Mouse (Mus musculus): ENCODE measurements around the gene Lin52.

The Lin52 gene

DNA sequence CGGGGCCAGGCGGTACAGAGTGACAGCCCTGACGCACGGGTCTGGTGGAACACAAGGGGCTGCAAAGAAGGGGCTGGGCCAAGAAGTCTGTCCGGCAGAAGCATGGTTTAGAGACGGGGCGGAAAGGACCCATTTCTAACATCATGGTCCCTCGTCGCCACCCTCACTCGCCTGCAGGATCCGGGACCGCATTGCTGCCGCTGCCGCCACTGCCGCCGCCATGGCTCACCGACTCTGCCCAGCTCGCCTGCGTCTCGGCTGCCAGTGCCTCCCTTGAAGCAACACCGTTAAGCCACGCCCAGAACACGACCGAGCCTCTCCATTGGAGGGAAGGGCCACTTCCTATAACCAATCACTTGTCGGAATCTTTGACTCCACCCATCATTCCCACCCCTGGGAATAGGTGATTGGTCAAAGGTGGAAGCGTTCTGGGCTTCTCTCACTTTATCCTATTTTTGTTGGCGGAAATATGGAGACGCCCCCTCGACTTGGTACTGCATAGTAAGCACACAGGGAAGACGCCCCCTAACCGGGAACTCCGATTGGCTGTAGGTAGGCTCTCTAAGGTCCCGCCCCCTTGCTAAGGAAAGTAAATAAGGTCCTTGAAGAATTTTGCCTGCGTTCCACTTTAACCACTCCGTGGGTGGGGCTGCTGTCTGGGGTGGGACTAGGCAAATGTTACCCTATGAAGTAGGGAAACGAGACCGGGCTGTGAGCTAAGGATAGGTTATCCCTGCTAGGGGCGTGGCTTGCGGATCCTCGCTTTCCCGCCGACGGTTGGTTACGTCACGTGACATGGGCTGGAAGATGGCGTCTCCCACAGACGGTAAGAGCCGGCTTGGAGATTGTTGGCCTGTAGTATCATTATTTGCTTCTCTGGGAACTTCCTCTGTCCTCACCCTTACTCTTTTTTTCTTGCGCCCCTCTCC, at the start of gene Lin52, which contains the start of gene Aldh6a1:
Lin52 (plus strand) TSS at position 705 of the 929 bp plus-strand sequence.
Aldh6a1 (minus strand) TSS at position 287 of the 929 bp plus-strand sequence.
- peak; percentile 100 for DNase-seq (ENCODE audit: low spot score)

DNA sequence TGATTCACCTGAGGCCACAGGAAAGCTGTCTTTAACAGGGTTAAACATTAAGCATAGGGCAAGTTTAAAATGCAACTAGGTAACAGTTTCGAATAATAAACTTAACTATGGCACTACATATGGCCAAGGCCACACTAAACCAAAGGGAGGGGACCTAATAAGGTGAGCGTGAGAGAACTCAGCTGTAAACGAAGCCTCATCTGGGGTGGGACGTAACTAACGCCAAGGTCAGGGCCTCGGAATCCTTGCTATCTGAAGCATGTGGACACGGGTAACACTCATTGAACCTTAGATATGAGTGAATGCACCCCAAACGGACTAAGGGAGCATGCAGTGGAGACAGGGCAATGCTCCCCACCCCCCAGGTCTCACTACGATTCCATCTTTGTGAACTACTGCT, 48.3 kb upstream of the Lin52 start:
- no peak for DNase-seq (ENCODE audit: low spot score)

DNA sequence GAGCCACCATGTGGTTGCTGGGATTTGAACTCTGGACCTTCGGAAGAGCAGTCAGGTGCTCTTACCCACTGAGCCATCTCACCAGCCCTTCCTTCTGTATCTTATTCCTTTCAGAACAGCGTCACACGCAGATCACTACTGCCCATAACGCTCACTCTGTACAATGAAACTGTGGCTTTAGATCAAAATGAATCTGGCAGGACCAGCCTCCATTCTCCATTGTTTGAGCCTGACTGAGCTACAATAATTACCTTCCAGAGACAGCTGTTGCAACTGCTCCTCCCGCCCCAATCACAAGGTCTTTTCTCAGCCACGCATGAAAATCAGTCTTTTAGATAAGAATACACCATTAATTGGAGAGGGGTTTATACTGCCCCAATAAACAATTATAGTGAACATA, 46.7 kb upstream of the Lin52 start:
- DNase-seq (ENCODE audit: low spot score), result peak; percentile 9

DNA sequence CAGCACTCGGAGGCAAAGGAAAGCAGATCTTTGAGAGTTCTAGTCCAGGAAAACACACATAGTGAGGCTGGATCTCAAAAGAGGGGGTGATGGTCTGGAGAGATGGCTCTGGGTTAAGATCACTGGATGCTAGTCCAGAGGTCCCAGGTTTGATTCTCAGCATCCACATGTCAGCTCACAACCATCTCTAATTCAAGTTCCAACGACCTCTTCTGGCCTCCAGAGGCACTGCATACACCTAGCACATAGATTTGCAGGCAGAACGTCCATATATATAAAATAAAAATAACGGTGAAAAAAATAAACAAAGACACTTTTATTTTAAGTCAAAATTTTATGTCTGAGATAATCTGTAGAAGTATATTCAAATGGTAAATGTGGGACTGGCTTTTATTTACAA, 44.0 kb upstream of the Lin52 start:
- DNase-seq (ENCODE audit: low spot score), result no peak

DNA sequence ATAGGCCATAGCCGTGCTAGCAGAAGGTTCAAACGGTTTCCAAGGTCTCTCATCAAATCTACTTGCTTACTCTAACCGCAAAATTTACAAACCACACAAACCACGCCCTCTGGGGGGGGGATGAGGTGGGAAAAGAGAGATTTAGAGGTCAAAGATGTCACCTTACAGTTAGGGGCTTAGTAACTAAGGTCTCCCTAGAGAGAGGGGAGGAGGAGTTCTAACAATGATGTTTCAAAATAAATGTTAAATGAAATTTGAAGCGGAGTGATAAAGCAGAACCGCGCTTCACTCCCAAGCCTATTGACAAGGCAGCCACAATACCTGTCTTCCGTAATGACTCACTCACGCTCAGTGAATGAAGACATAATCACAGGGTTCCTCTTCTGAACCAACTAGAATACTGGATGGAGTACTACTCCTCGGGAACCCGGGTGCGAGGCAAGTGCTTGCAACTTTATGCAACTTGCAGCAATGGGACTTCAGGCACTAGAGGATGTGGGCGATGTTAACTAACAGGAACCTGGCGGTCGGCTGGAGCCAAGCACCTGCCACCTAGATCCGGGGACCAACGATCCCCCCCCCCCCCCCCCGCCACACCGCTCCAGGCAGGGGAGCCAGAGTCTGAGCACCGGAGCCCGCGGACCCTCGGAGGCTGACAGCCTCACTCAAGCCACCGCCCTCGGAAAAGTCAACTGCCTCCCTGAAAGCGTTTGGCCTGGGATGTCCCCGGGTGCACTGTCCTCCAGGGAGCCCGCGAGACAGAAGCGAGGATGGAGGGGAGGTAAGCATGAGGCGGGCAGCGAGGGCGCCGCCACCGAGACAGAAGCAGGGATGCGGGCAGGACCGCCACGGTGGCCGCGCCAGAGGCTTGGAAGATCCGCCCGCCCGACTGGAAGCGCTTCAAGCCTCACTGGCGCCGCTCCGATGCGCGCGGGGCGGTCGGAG, 43.1 kb upstream of the Lin52 start:
- DNase-seq (ENCODE audit: low spot score), result peak; percentile 17

DNA sequence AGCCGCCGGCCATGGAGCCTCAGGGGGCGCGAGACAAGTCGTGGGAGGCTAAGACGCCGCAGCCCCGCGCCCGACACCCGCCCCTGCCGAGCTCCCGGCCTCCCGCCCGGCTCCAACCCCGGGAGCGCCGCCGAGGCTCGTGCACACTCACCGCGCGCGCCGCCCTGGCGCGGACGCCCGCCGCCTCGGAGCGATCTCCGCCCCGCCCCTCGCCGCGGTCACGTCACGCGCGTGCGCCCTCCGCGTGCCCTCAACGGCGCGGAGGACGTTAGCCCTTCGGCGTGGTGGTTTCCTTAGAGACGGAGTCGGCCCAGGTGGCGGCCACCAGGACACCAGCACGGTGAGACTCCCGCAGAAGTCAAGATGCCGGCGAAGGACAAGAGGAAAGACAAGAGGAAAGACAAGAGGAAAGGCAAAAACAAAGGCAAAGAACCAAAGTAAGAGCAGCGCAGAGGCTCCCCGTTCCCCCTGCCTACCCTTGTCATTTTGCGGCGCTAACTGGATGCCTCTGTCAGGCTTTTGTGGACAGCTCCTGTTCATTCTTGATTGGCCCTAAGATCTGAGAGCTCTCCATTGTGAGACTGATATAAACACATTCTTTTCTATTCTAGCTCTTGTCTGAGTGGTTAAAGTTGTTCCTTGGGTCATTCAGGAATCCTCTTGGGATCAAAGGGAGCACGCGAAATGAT, 42.3 kb upstream of the Lin52 start, which contains the start of the genes Entpd5 and Bbof1:
Entpd5 (minus strand) TSS at position 211 of the 689 bp plus-strand sequence.
Bbof1 (plus strand) TSS at position 253 of the 689 bp plus-strand sequence.
- DNase-seq (ENCODE audit: low spot score), result peak; percentile 90

DNA sequence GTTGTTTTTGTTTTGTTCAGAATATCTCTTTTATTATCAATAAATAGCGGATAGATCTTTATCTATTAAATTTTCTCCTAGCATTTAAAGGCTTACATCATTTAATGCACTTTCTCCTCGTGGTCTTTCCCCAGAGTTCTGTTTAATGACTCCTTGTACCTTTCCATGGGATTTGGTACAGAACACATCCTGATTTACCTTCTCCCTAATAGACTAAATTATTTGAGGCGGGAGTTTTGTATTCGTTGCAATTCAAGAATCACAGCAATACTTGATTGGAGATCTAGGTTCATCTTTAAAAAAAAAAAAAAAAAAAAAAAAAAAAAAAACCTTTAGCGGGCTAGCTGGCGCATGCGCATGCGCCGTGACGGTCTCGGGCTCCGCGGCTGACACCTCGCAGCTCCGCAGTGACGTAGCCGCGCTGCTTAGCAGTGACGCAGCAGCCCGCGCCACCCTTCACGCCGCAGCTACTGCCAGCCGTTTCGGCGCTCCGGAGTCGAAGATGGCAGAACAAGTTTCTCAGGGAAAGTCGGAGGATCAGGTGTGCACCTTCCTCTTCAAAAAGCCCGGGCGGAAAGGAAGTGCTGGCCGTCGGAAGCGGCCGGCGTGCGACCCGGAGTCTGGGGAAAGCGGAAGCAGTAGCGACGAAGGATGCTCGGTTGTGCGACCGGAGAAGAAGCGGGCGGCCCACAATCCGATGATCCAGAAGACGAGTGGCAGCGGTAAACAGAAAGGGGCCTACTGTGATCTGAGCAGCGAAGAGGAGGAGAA, 34.2 kb upstream of the Lin52 start, which contains the start of gene Rnf113a2:
Rnf113a2 (plus strand) TSS at position 363 of the 771 bp plus-strand sequence.
- DNase-seq (ENCODE audit: low spot score), result peak; percentile 89

DNA sequence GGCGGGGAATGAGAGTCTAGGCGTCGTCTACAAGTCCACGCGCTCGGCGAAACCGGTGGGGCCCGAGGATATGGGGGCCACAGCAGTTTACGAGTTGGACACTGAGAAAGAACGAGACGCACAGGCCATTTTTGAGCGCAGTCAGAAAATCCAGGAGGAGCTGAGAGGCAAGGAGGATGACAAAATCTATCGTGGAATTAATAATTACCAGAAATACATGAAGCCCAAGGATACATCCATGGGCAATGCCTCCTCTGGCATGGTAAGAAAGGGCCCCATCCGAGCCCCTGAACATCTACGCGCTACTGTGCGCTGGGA, 33.7 kb upstream of the Lin52 start:
- DNase-seq (ENCODE audit: low spot score), result no peak

DNA sequence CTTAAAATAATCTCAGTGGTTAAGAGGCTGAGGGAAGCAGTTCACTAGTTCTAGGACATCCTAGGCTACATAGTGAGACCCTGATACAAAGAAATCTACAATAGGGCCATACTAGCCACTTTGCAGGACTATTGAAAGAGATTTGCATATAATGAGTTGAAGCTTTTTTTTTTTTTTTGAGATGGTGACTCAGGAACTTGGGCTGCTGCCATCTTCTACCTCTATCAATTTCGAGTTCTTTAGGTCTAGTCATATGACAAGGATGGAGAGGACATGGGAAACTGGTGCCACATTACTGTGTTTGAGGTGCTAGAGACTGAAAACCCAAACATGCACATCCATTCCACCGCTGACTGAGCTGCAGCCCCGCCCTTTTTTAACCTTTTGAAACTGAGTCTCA, 27.2 kb upstream of the Lin52 start:
- DNase-seq (ENCODE audit: low spot score), result no peak

DNA sequence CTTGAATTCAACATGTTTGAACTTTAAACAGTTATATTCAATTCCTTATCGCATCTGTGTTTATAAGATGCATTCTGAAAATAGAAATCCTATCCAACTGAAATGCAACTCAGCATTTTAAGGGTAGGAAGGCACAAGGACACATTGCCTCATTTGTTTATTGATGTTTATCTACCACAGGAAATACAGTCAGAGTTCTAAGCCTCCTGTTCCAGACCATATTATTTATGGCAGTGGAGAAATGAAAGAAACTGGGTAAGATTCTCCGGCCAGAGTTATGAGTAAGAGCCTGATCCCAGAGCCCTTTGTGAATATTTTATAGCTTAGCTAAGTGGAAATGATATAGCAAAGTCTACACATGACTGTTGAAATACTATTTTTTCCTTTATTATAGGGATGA, 21.4 kb upstream of the Lin52 start:
- no peak for DNase-seq (ENCODE audit: low spot score)

DNA sequence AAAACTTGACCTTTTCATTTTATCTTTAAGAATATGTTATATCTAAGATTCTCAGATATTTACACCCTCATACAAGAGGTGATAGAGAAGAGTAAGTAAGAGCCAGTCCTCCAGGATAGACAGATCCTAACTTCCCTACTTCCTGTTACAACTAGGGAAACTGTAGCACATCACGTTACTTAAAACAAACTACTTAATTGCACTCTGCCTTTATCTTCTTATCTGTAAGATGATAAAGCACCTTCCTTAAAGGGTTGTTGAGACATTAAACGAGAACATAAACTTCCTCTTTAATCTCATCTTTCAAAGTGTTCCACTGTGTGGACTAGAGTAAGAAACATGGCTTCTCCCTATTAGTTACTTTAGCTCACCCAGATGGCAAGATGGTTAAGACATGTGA, 12.5 kb upstream of the Lin52 start:
- no peak for DNase-seq (ENCODE audit: low spot score)

DNA sequence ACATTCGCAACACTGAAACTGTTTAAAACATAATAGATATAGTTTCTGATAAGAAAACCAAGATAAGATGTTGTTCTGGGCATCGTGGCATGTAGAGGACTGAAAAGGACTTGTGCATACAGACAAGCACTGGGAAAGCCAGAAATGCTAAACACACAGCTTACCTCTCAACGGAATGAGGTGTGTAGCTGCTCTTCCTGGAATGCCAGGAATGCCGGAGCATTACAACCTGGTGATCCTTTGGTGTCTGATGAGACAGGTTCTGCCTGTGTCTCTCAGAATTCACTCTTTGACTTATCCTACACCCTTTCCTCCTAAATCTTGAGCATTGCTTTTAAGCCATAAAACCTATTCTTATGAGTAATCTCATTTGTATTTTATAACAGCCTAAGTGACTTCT, 8.7 kb upstream of the Lin52 start:
- no peak for DNase-seq (ENCODE audit: low spot score)

DNA sequence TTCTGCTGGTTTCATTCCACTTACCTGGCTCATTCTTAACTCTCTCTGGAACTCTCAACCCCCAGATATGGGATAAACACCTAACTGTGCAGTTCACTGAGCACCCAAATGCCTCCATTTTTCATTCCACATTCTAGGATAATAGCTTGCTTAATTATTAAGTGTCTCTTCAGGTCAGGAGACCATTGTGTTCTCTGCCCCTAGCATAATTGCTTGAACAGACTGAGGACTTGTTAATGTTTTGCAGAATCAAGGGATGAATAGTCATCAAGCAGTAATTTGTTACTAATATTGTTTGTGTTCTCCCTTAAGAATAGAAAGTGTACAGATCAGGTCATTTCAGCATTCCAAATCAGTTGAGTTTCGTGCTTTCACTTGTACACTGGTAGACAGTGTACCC, 3.8 kb upstream of the Lin52 start:
- no peak for DNase-seq (ENCODE audit: low spot score)

DNA sequence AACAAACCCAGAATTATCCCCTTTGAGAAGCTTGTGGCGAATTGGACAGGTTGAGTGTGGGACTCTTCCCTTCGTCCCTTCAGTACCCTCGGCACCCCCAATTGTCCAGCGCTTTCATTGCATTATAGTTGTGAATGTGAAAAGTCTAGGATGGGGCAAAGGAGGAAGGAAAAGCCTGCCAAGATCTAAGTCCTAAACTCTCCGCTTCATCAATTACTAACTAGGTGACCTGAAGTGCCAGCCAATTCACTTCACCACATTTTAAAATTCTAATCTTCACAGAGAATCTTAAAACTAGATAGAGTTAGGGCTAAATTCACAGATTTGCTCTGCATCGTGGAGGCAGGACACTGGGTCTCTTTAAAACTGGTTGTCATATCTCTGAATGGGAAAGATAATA, 3.0 kb upstream of the Lin52 start:
- DNase-seq (ENCODE audit: low spot score), result no peak

DNA sequence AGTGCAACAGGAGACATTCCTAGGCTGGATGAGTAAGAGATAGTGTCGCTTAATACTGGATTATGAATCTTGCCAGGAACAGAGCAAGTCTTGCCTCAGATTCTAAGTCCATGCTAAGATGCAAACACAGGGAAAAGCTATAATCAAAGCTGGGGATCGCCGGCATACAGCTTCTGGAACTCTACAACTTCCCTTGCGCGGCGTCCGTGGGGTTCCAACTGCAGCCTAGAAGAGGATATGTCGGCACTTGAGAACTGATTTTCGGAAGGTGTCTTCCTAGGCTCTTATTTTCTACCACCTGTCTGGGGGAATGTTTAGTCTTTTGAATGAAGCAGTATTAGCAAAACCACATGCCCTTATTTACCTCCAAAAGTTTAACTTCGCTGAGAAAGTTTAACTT, 1.3 kb upstream of the Lin52 start:
- no peak for DNase-seq (ENCODE audit: low spot score)

DNA sequence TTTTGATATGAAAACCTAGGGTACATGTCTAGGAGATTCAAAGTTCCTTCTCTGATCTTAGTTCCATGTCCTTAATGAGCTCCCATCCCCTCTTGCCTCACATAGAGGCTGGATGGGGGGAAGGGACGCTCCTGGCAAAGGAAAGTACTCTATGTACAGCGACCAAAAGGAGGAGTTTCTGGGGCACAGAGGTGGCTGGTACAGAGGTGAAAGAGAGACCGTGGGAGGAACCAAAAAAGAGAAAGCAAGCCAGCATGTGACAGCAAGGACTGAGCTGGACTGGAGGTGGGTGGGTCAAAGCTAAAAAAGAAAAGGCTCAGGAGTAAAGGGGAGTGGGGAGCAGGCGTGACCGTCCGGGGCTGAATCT, 888 bp upstream of the Lin52 start:
- DNase-seq (ENCODE audit: low spot score), result no peak

DNA sequence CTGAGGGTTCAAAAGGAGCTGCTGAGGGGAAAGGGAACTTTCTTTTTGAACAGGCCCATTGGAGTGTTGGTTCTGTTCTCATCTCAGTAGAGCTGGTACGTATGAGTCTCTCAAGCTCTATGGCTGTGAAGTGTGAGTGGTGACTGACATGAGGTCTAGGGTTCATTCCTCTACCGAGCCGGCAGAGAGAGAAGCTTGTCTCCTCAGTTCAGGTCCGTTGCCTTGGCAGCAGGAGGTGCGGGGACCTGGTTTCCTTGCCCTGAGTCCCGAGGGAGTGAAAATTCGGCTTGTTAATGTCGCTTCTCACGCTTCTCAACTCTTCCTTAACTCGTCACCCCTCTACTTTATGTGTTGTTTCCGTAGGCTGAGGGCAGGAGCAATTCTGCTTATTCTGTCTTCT, 579 bp downstream of the Lin52 start:
- no peak for DNase-seq (ENCODE audit: low spot score)

DNA sequence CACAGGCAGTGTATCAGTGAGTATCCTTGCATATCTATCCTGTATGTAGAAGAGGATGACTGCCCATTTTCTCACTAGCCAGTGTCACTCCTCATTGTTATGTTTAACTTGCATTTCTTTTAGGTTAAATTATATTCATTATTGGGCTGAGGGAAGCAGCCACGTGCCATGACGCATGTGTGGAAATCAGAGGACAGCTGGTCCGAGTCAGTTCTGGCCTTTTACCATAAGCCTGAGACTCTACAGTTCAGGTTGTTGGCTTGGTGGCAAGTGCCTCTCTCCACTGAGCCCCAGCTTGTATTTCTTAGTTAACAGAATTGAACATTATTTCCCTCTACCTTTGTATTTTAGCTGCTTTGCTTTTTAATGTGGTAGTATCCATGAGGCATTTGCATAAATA, 5.7 kb downstream of the Lin52 start:
- no peak for DNase-seq (ENCODE audit: low spot score)

DNA sequence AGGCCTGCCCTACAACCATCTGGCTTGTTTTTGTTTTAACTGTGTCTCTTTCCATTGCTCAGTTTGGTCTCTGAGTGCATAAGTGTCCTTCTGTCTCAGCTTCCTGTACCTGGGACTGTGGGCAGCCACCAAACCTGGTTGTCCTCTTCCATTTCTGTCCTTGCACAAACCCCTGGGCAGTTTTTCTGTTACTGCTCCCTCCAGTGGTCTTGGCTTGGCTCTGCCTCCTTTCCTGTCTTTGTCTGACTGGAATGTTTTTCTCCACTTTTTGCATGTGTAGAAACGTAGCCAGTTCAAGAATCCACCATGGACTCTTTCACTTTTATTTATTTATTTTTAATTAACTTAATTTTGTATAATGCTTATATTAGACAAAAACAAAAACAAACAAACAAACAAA, 8.6 kb downstream of the Lin52 start:
- DNase-seq (ENCODE audit: low spot score), result no peak

DNA sequence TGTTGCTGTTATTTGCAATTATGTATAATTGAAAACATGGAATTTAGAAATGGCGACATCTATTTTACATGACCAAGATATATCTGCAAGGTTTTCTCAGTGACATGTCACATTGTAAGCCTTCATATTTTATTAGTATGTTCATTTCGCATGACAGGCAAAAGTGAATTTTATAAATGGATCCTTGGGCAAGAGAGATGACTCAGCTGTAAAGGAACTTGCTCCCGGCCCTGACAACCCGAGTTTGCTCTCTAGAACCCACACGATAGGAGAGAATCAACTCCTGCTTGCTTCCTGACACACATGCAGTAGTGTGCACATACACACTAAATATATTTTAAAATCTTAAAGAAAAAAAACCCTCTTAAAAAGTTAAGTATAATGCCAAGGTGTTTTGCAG, 10.2 kb downstream of the Lin52 start:
- DNase-seq (ENCODE audit: low spot score), result no peak

DNA sequence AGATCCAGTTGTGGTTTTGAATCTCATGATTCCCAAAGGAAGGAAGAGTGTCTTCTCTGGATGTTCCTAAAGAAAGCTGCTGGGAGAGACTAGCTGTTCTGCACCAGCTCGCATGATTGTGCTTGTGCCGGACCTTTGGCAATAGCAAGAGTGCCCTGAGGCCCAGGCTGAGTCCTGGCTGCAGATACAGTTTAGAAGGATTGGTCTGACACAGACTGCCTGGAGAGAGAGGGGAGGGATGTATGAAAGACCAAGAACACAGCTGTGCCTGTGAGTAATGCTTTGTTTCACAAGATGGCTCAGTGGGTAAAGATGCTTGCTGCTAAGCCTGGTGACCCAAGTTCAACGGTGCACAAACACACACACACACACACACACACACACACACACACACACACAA, 11.6 kb downstream of the Lin52 start:
- DNase-seq (ENCODE audit: low spot score), result no peak

All from embryo, embryonic 10.5 days (tissue).